Mouse (Mus musculus) gastrocnemius, adult 18-20 months (tissue): ENCODE measurements at regions not wholly inside any gene's neighbourhood (a gene's known extent, or its start where the extent isn't known, plus 50 kb on each side); places are given as distances from the start of the nearest gene placed in this dataset.

Experiments used
- DNase-seq: peaks from one replicate; pipeline ENCODE4 v3.0.0; 2021; ENCODE audit warnings: low spot score

GRCm38 (mm10) chr8:126686827-126687226, 93.0 kb upstream of the Irf2bp2 start:
- no peak for DNase-seq

DNA sequence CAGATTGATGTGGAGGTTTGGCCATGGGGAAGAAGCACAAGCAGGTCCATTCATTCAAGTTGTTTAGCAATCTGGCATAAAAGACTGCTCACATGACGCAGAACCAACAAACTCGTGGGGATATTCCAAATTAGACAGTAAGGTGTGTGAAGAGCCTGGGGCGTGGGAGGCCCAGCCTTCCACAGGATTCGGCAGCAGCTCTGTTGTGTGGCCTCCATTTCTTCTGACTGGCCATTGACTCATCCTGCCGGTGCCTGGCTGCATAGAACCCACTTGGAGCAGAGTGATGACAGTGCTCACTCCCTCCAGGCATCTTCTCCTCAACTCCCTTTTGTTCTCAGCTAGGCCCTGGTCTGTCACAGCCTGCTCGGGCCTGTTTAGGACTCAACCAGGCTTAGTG, 91.6 kb upstream of the Irf2bp2 start:
- DNase-seq: no peak

GRCm38 (mm10) chr8:126683950-126684349, 90.2 kb upstream of the Irf2bp2 start:
- no peak for DNase-seq

DNA sequence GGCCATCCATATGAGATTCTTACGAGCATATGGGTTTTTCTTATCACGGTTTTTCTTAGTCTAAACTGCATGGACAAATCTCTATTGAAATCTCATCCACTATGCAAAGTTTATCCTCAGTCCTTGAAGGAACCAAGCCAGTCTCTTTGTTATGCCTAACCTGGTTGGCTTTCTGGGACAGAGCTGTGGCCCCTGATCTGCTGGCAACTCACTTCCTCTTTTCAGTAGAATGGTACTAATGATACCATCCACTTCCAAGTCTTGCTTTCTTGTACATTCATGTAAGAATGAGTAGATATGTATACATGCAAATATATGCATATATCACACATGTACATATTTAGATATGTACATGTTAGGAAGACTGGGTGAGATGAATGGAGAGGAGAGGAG, 89.8 kb upstream of the Irf2bp2 start:
- no peak for DNase-seq

DNA sequence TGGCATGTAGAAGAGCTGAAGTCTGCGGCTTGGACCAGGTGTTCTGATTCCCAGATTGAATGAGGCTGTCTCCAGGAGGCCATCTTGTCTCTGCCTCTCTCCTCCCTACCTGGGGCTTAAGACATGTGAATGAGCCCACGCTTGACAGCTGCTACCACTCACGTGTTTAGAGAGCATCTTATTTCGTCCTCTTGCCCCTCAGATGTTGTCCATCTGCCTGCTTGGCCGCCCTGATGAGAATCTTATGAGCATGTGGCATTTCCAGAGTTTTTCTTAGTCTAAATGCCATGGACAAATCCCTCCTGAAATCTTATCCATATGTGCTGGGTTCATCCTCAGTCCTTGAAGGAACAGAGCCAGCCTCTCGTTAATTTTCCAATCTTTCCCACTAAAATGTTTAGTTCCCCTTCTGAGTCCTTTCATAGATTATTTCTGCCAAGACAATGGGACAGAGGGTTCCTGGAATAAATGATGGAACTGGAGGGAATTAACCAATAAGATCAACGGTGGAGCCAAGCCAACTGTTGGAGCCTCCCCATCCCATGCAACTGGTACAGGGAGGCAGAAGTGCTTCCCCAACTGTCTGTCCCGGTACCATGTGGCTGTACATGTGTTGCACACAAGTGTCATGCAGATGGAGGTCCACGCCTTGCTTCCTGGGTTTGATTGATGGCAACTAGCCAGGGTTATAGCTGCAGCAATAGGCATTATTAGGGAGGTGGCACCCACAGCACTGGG, 89.2 kb upstream of the Irf2bp2 start:
- DNase-seq: no peak

DNA sequence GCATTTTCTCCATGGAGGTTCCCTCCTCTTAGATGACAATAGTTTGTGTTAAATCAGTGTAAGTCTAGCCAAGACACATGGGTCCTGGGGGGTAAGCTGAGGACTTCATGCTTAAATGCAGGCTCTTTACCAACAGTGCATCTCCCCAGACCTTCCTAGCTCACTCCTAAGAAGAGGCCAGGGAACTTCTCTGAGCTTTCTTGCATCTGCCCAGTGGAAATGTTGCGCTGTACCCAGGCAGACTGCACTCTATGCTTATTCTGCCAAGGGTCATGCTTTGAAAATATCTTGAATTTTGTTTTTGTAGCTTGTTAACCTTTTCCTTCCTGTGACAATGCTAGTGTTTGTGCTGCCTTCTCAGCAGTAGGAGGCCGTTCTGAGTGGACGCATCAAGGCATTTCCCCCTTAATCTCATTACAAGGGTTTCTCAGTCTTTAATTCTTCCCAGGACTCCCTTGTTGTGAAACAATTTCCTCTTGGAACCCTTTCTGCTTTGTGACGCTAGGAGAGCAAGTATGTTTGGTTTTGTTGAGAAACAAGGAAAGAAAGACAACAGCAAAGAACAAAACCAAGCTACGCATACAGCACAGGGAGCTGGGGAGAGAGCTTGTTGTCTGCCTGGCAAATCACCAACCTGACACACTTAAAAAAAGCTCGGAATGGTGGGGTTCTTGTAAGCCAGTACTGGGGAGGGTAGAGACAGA, 88.3 kb upstream of the Irf2bp2 start:
- no peak for DNase-seq

- DNase-seq: no peak
Measured at GRCm38 (mm10) chr8:126678004-126678751, 84.4 kb upstream of the Irf2bp2 start.

DNA sequence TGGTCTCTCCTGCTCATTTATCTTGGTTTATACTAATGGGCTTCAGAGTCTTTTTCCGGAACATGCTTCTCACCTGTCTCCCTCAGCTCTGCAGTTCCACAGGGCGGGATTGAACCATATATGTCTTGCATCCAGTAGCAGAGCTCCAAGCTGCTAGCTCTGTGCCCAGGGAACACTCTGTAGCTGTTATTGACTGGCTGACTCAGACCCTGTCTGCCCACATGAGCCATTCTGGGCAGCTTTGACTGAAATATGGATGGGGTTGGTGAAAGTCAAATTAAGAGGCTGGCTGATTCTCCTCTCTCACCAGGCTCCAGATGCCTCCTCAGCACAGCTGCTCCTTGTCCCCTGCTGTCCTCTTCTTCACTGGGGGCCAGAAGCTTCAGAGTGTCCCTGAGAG, 81.4 kb upstream of the Irf2bp2 start:
- DNase-seq: no peak

- DNase-seq: peak; percentile 59
Measured at GRCm38 (mm10) chr8:126673038-126673740, 79.4 kb upstream of the Irf2bp2 start.

DNA sequence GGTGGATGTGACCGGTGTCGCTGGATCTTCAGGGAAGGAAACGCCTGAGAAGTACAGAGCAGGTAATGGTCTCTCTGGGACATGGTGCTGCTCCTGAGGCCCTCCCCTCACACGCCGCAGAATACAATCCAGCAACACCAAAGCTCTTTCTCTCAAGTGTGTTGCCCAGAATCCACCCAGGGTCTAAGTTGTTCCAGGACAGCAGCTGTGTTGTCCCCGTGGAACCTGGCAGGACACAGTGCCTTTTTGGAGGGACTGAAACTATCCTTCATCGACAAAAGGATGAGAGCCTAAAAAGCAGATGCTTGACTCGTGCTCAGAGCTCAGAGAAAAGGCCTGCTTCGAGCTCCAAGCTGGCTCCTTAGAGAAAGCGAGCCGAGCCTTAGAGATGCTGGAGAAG, 77.8 kb upstream of the Irf2bp2 start:
- DNase-seq: no peak

DNA sequence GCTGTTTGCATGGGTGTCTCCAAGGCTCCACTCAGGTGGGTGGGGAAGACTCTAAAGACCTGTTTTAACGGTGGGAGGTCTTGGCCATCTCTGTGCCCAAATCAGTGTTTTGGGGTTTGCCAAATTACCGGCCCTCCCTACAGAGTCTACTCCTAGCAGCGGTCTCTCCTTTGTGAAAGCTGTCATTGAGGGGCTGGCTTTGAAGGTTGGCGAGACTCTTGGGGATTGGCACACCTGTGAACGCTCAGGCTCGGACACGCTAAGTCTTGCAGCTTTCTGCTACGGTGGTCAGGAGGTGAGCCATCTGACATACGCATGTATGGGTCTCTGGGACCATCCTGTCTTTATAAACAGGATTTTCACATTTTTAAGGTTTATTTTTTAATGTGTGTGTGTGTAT, 76.1 kb upstream of the Irf2bp2 start:
- DNase-seq: no peak

DNA sequence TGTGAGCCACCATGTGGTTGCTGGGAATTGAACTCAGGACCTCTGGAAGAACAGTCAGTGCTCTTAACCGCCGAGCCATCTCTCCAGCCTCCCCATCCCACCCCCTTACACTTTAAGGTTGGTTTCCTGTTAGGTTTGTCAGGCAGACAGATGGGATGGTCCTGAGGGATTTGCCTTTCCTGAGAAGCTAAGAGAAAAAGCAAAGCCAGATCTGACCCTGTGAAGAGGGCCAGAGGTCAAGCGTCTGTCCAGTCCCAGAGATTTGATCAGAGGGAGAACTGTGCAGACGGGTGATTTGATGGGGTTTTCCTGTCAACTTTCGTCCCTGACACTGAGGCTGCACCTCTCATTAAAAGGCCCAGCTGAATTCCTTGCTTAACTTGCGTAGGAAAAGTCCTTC, 75.4 kb upstream of the Irf2bp2 start:
- DNase-seq: no peak

DNA sequence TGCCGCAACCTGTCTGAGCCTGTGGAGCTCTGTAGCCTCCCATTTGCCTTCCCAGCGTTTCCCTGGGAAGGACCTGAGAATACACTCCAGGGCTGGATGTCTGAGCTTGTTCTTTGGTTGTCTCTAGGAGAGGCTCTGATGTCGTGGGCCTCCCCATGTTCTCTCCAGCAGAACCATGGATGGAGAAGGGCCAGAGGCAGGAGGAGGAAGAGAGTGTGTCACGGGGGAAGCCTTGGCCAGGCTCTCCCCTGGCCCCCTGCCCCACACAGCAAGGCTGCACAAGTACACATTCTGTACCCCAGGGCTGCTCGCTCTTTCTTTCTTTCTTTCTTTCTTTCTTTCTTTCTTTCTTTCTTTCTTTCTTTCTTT, 74.9 kb upstream of the Irf2bp2 start:
- no peak for DNase-seq

GRCm38 (mm10) chr8:126667721-126668656, 74.2 kb upstream of the Irf2bp2 start:
- peak; percentile 96 for DNase-seq

DNA sequence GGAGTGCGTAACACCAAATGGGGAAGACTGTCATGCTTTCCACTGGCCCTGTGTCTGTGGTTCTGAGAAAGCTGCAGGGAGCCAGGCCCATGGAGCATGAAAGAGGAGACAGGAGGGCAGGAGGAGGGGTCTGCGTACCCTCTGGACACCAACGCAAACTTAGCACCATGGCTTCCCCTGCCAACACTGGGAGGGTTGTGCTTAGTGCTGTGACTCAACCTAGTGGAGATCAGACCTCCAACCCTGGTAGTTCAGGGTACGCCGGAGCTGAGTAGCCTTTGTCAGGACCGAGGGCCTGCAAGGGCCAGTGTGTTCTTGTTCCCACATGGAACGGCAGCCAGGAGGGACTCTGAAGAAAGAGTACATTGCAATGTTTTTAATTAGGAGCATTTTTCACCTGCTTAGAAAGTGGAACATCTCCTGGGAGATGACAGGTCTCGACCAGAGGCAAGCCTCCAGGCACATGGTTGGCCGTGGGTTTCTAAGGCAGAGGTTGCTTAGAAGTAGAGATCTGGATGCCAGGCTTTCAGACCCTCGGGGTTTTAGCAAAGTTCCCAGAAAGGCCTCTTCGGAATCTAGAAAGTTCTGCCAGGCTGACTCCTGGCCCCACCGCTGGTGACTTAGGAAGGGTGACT, 73.4 kb upstream of the Irf2bp2 start:
- DNase-seq: peak; percentile 42

- peak; percentile 98 for DNase-seq
Measured at GRCm38 (mm10) chr8:126666327-126667085, 72.7 kb upstream of the Irf2bp2 start.

DNA sequence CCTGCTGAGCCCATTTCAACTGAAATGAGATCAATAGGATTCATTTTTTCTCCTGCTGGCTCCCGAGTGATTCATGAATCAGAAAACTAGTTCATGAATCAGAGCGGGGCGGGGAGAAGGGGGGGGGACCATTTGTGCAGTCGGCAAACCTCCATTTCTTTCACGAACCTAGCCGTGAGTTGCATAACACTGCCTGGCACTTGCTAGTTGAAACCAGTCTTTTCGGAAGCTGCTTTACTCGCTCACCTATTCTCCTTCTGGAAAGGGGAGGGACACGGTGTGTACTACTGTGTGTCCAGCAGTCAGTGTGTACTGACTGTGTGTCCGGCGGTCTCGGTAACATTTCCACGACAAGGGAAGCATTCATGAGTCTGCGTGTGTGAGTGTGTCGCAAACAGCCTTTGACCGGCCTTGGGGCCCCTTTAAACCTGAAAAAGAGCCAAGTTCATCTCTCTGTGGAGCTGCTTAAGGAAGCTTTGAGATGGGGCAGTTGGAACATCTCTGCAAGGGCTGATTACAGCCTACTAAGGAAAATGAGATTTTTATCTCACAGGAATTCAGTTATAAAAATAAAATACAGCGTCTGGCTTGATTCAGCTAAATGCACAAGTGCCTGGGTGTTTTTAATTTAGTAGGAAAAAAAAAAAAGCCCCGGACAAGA, 71.9 kb upstream of the Irf2bp2 start:
- peak; percentile 67 for DNase-seq

DNA sequence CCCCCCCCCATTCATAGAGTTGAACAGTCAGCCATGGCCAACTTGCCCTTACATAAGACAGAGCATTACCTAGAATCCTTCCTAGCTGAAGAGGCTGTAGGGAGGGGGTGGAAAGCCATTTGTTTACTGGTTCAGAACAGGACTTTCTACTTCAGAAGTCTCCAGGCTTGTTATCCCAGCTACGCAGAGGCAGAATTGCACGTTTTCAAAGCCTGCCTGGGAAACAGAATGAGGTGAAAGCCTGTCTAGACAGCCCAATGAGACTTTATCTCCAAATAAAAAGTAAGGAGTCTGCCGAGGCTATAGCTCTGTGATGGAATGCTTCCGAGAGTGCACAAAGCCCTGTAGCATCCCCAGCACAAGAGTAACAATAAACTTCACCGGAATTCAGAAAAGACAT, 71.1 kb upstream of the Irf2bp2 start:
- no peak for DNase-seq
